Mouse (Mus musculus) frontal cortex, adult 2 months (tissue): ENCODE measurements around the gene Cyp3a44. TPM values are rescaled to one million over a fixed set of nuclear protein-coding genes. Genes with fewer than 3 reads are reported as not detected.
"Not testable (repeated sequence)": the region's sequence is repeated elsewhere in the genome, so short reads cannot be mapped to it uniquely, and the experiment has no call there.

ENCODE experiments used
- DNase-seq, 2 experiments: peaks; one replicate each; pipeline ENCODE4 v3.0.0; 2022; ENCODE audit warnings: low spot score in 1 of 2; ENCODE audit errors: extremely low spot score in 1 of 2
- polyA plus RNA-seq: library from polyadenylated mRNA; depleted of rRNA; stranded (reverse); fragments of >200 nt; gene quantifications from 2 replicates; pipeline ENCODE4 v1.2.3, GENCODE M21; 2012; rRNA removed

Gene Cyp3a44
- not detected in 2 replicates for polyA plus RNA-seq

GRCm38 (mm10) chr5:145805796-145806195, at the start of gene Cyp3a44:
Gene Cyp3a44, minus strand, starts transcription at chr5:145805874.
- not testable (repeated sequence) for DNase-seq

GRCm38 (mm10) chr5:145800229-145800628, 5.4 kb downstream of the Cyp3a44 start:
- DNase-seq: not testable (repeated sequence)

- DNase-seq: not testable (repeated sequence)
These were observed 12.4 kb downstream of the Cyp3a44 start for GRCm38 (mm10) chr5:145793232-145793631.

- DNase-seq: not testable (repeated sequence)
These were observed 68.2 kb downstream of the Cyp3a44 start for GRCm38 (mm10) chr5:145737512-145737911.

Other genes with a start within 250 kb of the Cyp3a44 start
- gene Cyp3a41b, start 221.1 kb downstream of the Cyp3a44 start, polyA plus RNA-seq: not detected in 2 replicates
- gene Cyp3a41a, start 85.7 kb downstream of the Cyp3a44 start, polyA plus RNA-seq: not detected in 2 replicates
- gene Cyp3a11, start 74.1 kb upstream of the Cyp3a44 start, polyA plus RNA-seq: not detected in 2 replicates
- gene Cyp3a25, start 203.7 kb upstream of the Cyp3a44 start, polyA plus RNA-seq: not detected in 2 replicates